Mouse (Mus musculus): ENCODE data around the gene Wipi2. TPM values are rescaled to one million over a fixed set of nuclear protein-coding genes. Genes with fewer than 3 reads are reported as not detected.

The Wipi2 gene
- polyA plus RNA-seq, 1 experiment from 2014 or later: 73.4 TPM

- no peaks in the 10 kb centered on the region for H3K4me1 ChIP-seq
- H3K9me3 ChIP-seq: no peaks in the 10 kb centered on the region
- H3K36me3 ChIP-seq: peaks cover 63% of the 10 kb centered on the region
- H3K4me3 ChIP-seq: no peak overlapping the region
- no peaks in the 10 kb centered on the region for H3K27me3 ChIP-seq
- H3K27ac ChIP-seq: no peak overlapping the region
- ATAC-seq (ENCODE audit: insufficient number of reproducible peaks, insufficient read depth, low FRiP score, low TSS enrichment): no peak
- WGBS: 87% methylated on average over 7 of the region's 7 CpGs
- H3K9ac ChIP-seq: no peak overlapping the region
- no peak overlapping the region for H3K4me2 ChIP-seq (replicated peaks)
Observed at GRCm38 (mm10) chr5:142669726-142670125, 42.2 kb downstream of the Wipi2 start.

GRCm38 (mm10) chr5:142673082-142673481, 45.6 kb downstream of the Wipi2 start:
- H3K27me3 ChIP-seq: no peaks in the 10 kb centered on the region
- H3K4me2 ChIP-seq (replicated peaks): no peak overlapping the region
- no peaks in the 10 kb centered on the region for H3K4me1 ChIP-seq
- peaks cover 31% of the 10 kb centered on the region for H3K36me3 ChIP-seq
- no peak overlapping the region for H3K27ac ChIP-seq
- WGBS: 28% methylated on average over 5 of the region's 5 CpGs
- no peak overlapping the region for H3K4me3 ChIP-seq
- H3K9me3 ChIP-seq: no peaks in the 10 kb centered on the region
- no peak overlapping the region for H3K9ac ChIP-seq
- 0 out of 2 replicates have a peak, but pooled peaks have one; percentile 43 for ATAC-seq (ENCODE audit: insufficient number of reproducible peaks, insufficient read depth, low FRiP score, low TSS enrichment)

GRCm38 (mm10) chr5:142678141-142678571, 50.7 kb downstream of the Wipi2 start:
- Histone ChIP-seq H3K9ac (no peak overlapping the region), H3K9me3 (no peaks in the 10 kb centered on the region), H3K4me1 (no peaks in the 10 kb centered on the region), H3K27me3 (no peaks in the 10 kb centered on the region), H3K4me2 (replicated peaks) (no peak overlapping the region), H3K36me3 (no peaks in the 10 kb centered on the region), H3K27ac (no peak overlapping the region), H3K4me3 (no peak overlapping the region)
- ATAC-seq (ENCODE audit: insufficient number of reproducible peaks, insufficient read depth, low FRiP score, low TSS enrichment): no peak
- WGBS: 74% methylated on average over 7 of the region's 7 CpGs

- no peak overlapping the region for H3K4me3 ChIP-seq
- no peaks in the 10 kb centered on the region for H3K36me3 ChIP-seq
- H3K9me3 ChIP-seq: no peaks in the 10 kb centered on the region
- no peak overlapping the region for H3K4me2 ChIP-seq (replicated peaks)
- H3K27ac ChIP-seq: no peak overlapping the region
- no peaks in the 10 kb centered on the region for H3K27me3 ChIP-seq
- no peak overlapping the region for H3K9ac ChIP-seq
- no peaks in the 10 kb centered on the region for H3K4me1 ChIP-seq
- ATAC-seq (ENCODE audit: insufficient number of reproducible peaks, insufficient read depth, low FRiP score, low TSS enrichment): no peak
- 85% methylated on average over 1 of the region's 1 CpGs for WGBS
Observed at GRCm38 (mm10) chr5:142679065-142679464, 51.6 kb downstream of the Wipi2 start.

GRCm38 (mm10) chr5:142681911-142682310, 54.4 kb downstream of the Wipi2 start:
- Histone ChIP-seq H3K9ac (no peak overlapping the region), H3K36me3 (no peaks in the 10 kb centered on the region), H3K27ac (no peak overlapping the region), H3K4me2 (replicated peaks) (no peak overlapping the region), H3K4me3 (no peak overlapping the region), H3K9me3 (no peaks in the 10 kb centered on the region), H3K4me1 (no peaks in the 10 kb centered on the region), H3K27me3 (no peaks in the 10 kb centered on the region)
- ATAC-seq (ENCODE audit: insufficient number of reproducible peaks, insufficient read depth, low FRiP score, low TSS enrichment): no peak
- WGBS: 78% methylated on average over 3 of the region's 3 CpGs

- ATAC-seq (ENCODE audit: insufficient number of reproducible peaks, insufficient read depth, low FRiP score, low TSS enrichment): no peak
- 89% methylated on average over 5 of the region's 5 CpGs for WGBS
- H3K9ac ChIP-seq: no peak overlapping the region
- no peak overlapping the region for H3K27ac ChIP-seq
- no peak overlapping the region for H3K4me2 ChIP-seq (replicated peaks)
- no peaks in the 10 kb centered on the region for H3K9me3 ChIP-seq
- H3K4me3 ChIP-seq: no peak overlapping the region
- H3K4me1 ChIP-seq: no peaks in the 10 kb centered on the region
- no peaks in the 10 kb centered on the region for H3K36me3 ChIP-seq
- no peaks in the 10 kb centered on the region for H3K27me3 ChIP-seq
Observed at GRCm38 (mm10) chr5:142682529-142682928, 55.0 kb downstream of the Wipi2 start.

- no peak overlapping the region for H3K9ac ChIP-seq
- H3K9me3 ChIP-seq: no peaks in the 10 kb centered on the region
- ATAC-seq (ENCODE audit: insufficient number of reproducible peaks, insufficient read depth, low FRiP score, low TSS enrichment): no peak
- no peak overlapping the region for H3K27ac ChIP-seq
- no peak overlapping the region for H3K4me3 ChIP-seq
- no peaks in the 10 kb centered on the region for H3K27me3 ChIP-seq
- H3K36me3 ChIP-seq: no peaks in the 10 kb centered on the region
- no peaks in the 10 kb centered on the region for H3K4me1 ChIP-seq
- 42% methylated on average over 6 of the region's 6 CpGs for WGBS
- H3K4me2 ChIP-seq (replicated peaks): no peak overlapping the region
Observed at GRCm38 (mm10) chr5:142688866-142689265, 61.4 kb downstream of the Wipi2 start.

- Histone ChIP-seq H3K27ac (no peak overlapping the region), H3K4me2 (replicated peaks) (no peak overlapping the region), H3K27me3 (no peaks in the 10 kb centered on the region), H3K9me3 (no peaks in the 10 kb centered on the region), H3K4me1 (no peaks in the 10 kb centered on the region), H3K36me3 (no peaks in the 10 kb centered on the region), H3K9ac (no peak overlapping the region), H3K4me3 (no peak overlapping the region)
- WGBS: 87% methylated on average over 3 of the region's 3 CpGs
- no peak for ATAC-seq (ENCODE audit: insufficient number of reproducible peaks, insufficient read depth, low FRiP score, low TSS enrichment)
Observed at GRCm38 (mm10) chr5:142690343-142690742, 62.8 kb downstream of the Wipi2 start.

- no peaks in the 10 kb centered on the region for H3K9me3 ChIP-seq
- WGBS: 66% methylated on average over 14 of the region's 14 CpGs
- ATAC-seq (ENCODE audit: insufficient number of reproducible peaks, insufficient read depth, low FRiP score, low TSS enrichment): no peak
Observed at GRCm38 (mm10) chr5:142692248-142692647, 64.8 kb downstream of the Wipi2 start, which contains the start of gene Slc29a4. Slc29a4 (plus strand) TSS chr5:142692512.

GRCm38 (mm10) chr5:142692971-142693737, 65.7 kb downstream of the Wipi2 start:
- no peak for ATAC-seq (ENCODE audit: insufficient number of reproducible peaks, insufficient read depth, low FRiP score, low TSS enrichment)
- Histone ChIP-seq H3K27ac (no peak overlapping the region), H3K4me3 (no peak overlapping the region), H3K4me2 (replicated peaks) (no peak overlapping the region), H3K36me3 (no peaks in the 10 kb centered on the region), H3K4me1 (no peaks in the 10 kb centered on the region), H3K9me3 (no peaks in the 10 kb centered on the region), H3K27me3 (no peaks in the 10 kb centered on the region), H3K9ac (no peak overlapping the region)
- WGBS: 73% methylated on average over 12 of the region's 12 CpGs

More at GRCm38 (mm10) chr5:142692248-142692647, 64.8 kb downstream of the Wipi2 start, which contains the start of gene Slc29a4:
- Histone ChIP-seq H3K4me1 (no peaks in the 10 kb centered on the region), H3K4me2 (replicated peaks) (no peak within 1 kb of the TSS), H3K4me3 (no peak within 1 kb of the TSS), H3K36me3 (no peaks in the 10 kb centered on the region), H3K27me3 (no peaks in the 10 kb centered on the region), H3K27ac (no peak within 1 kb of the TSS), H3K9ac (no peak within 1 kb of the TSS)

GRCm38 (mm10) chr5:142693738-142694430, 66.4 kb downstream of the Wipi2 start:
- WGBS: 60% methylated on average over 8 of the region's 8 CpGs
- Histone ChIP-seq H3K27me3 (0 out of 2 replicates have a peak, but pooled peaks cover 3% of the 10 kb centered on the region), H3K4me2 (replicated peaks) (no peak overlapping the region), H3K9ac (no peak overlapping the region), H3K4me1 (no peaks in the 10 kb centered on the region), H3K36me3 (no peaks in the 10 kb centered on the region), H3K4me3 (no peak overlapping the region), H3K9me3 (no peaks in the 10 kb centered on the region), H3K27ac (no peak overlapping the region)
- no peak for ATAC-seq (ENCODE audit: insufficient number of reproducible peaks, insufficient read depth, low FRiP score, low TSS enrichment)
